Mouse (Mus musculus): ENCODE measurements around the gene Hspa1l. TPM values are rescaled to one million over a fixed set of nuclear protein-coding genes. Genes with fewer than 3 reads are reported as not detected.
A peak's percentile ranks its signal among the peaks of the same experiment; 100 is the strongest.

Gene Hspa1l
- polyA plus RNA-seq, 1 experiment from 2014 or later: 2.0 TPM

DNA sequence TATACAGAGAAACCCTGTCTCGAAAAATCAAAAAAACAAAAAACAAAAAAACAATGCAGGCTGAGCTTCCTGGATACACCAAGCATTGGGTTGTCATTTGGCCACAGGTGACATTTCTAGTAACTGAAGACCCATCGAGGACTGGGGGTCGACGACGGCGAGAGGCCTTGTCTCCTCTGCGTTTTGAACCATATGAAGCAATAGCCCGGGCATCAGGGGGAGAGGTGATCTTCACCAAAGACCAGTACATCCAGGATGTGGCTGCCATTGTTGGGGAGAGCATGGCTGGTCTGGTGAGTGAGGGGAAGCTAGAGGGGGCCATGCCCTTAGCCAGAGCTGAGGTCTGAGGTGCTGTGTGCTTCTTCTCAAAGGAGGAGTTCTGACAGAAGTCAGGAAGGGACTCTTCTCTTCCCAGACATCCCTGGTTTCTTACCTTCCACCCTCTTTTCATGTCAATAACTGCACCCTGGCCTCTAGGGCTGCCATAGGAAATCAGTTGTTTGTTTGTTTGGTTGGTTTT lies 50.1 kb downstream of the Hspa1l start:
- Histone ChIP-seq H3K36me3 (ENCODE audit: control insufficient read depth, insufficient read depth, low read length) (no peaks in the 10 kb centered on the region), H3K27me3 (ENCODE audit: control insufficient read depth, insufficient read depth, low read depth, low read length) (no peaks in the 10 kb centered on the region), H3K9me3 (replicated peaks; ENCODE audit: control insufficient read depth, low read length, poor library complexity, severe bottlenecking) (no peaks in the 10 kb centered on the region), H3K27ac (ENCODE audit: low read length) (no peak overlapping the region), H3K9ac (ENCODE audit: low read depth, low read length) (no peak overlapping the region), H3K4me2 (ENCODE audit: low read length) (no peak overlapping the region), H3K4me3 (ENCODE audit: low read depth, low read length) (no peak overlapping the region), H3K4me1 (ENCODE audit: control insufficient read depth, insufficient read depth, low read length) (no peaks in the 10 kb centered on the region; the same call in 1 of the 2 replicates)
- WGBS: 96% methylated on average over 8 of the region's 8 CpGs
- no peak for ATAC-seq

DNA sequence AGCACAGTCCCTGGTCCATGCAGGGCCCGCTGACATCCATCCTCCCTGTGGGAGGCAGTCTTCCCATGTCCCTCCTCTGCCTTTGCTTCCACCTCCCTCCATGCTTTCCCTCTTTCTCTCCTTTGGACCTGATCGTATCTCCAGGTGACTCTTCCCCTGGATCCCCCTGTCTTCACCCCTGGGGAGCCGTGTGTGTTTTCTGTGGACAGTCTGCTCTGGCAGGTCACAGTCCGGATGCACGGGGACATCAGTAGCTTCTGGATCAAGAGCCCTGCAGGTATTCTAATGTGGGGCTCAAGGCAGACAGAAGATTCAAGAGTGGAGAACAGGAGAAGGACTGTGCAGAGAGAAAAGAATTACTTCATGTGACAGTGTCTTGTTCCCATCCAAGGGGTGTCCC lies 50.7 kb downstream of the Hspa1l start:
- 82% methylated on average over 5 of the region's 5 CpGs for WGBS
- ATAC-seq: no peak
- Histone ChIP-seq H3K36me3 (ENCODE audit: control insufficient read depth, insufficient read depth, low read length) (no peaks in the 10 kb centered on the region), H3K4me3 (ENCODE audit: low read depth, low read length) (no peak overlapping the region), H3K4me1 (ENCODE audit: control insufficient read depth, insufficient read depth, low read length) (no peaks in the 10 kb centered on the region; the same call in 1 of the 2 replicates), H3K27me3 (ENCODE audit: control insufficient read depth, insufficient read depth, low read depth, low read length) (no peaks in the 10 kb centered on the region), H3K27ac (ENCODE audit: low read length) (no peak overlapping the region), H3K9me3 (replicated peaks; ENCODE audit: control insufficient read depth, low read length, poor library complexity, severe bottlenecking) (no peaks in the 10 kb centered on the region), H3K9ac (ENCODE audit: low read depth, low read length) (no peak overlapping the region), H3K4me2 (ENCODE audit: low read length) (no peak overlapping the region)

DNA sequence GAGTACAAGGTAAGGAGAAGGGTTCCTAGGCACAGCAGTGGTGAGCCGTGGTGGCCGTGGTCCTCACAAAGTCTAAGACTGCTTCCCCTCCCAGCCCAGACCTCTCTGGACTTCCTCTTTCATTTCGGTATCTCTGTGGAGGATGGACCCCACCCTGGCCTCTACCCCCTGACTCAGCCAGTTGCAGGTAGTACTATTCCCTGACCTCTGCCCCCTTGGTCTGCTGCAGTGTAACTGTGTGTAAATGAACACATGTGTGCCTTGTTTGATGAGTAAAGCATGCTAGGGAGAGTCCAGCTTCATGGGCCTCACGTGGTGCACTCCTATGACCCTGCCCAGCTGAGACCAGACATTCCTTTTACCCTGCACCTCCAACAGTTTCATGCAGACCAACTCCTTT lies 51.3 kb downstream of the Hspa1l start:
- Histone ChIP-seq H3K9ac (ENCODE audit: low read depth, low read length) (no peak overlapping the region), H3K36me3 (ENCODE audit: control insufficient read depth, insufficient read depth, low read length) (no peaks in the 10 kb centered on the region), H3K27me3 (ENCODE audit: control insufficient read depth, insufficient read depth, low read depth, low read length) (no peaks in the 10 kb centered on the region), H3K9me3 (replicated peaks; ENCODE audit: control insufficient read depth, low read length, poor library complexity, severe bottlenecking) (no peaks in the 10 kb centered on the region), H3K4me2 (ENCODE audit: low read length) (no peak overlapping the region), H3K4me3 (ENCODE audit: low read depth, low read length) (no peak overlapping the region), H3K27ac (ENCODE audit: low read length) (no peak overlapping the region), H3K4me1 (ENCODE audit: control insufficient read depth, insufficient read depth, low read length) (no peaks in the 10 kb centered on the region; the same call in 1 of the 2 replicates)
- 84% methylated on average over 4 of the region's 4 CpGs for WGBS
- no peak for ATAC-seq

DNA sequence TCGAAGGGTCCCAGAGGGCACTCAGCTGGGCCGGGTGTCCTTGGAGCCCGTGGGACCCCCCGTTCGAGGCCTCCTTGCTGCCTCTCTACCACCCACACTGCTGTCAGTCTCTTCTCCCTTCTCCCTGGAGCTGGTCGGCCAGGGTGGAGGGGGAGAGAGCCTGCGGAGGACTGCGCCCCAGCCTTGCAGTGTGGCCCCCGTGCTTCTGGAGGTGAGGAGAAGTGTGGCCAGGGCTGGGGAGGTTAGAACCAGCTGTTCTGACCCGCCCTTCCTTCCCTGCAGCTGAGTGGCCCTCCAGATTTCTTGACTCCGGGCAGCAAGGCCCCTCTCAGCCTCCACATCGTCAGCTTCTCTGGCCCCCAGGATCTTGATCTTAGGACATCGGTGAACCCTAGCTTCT lies 51.8 kb downstream of the Hspa1l start:
- WGBS: 84% methylated on average over 12 of the region's 13 CpGs
- Histone ChIP-seq H3K36me3 (ENCODE audit: control insufficient read depth, insufficient read depth, low read length) (no peaks in the 10 kb centered on the region), H3K4me3 (ENCODE audit: low read depth, low read length) (no peak overlapping the region), H3K4me2 (ENCODE audit: low read length) (no peak overlapping the region), H3K9me3 (replicated peaks; ENCODE audit: control insufficient read depth, low read length, poor library complexity, severe bottlenecking) (no peaks in the 10 kb centered on the region), H3K27ac (ENCODE audit: low read length) (no peak overlapping the region), H3K9ac (ENCODE audit: low read depth, low read length) (no peak overlapping the region), H3K27me3 (ENCODE audit: control insufficient read depth, insufficient read depth, low read depth, low read length) (no peaks in the 10 kb centered on the region), H3K4me1 (ENCODE audit: control insufficient read depth, insufficient read depth, low read length) (no peaks in the 10 kb centered on the region; the same call in 1 of the 2 replicates)
- no peak for ATAC-seq

DNA sequence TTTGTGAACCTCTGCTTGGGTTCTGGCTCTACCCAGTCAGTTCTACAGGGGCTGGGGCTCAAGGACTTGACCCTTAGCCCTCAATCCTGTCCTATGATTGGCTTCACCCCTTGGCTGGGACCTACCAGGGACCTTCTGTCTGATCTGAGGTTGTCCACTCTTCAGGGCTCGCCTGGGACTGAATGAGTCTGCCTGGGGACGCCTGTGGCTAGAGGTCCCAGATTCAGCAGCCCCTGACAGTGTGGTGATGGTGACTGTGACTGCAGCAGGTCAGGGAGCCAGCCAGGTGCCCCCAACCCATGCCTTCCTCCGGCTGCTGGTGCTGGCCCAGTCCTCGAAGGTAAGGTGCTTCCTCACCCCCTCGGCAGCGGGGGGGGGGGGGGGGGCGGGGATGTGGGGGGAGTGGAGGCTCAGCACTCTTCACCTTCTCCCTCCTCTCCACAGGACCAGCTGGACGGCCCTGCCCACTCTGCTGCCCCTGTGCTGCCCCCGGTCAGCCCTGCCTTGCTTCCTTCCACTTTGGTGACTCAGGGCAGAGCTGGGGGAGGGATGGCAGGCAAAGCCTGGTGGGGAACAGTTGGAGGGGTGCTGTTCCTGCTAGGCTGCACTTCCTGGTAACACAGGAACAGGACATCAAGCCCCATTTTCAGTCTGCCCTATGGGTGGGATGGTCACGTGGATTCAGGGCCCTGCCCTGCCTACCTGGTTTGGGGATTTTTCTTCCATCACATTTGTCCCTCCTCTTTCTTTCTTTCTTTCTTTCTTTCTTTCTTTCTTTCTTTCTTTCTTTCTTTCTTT lies 52.4 kb downstream of the Hspa1l start:
- H3K4me3 ChIP-seq (ENCODE audit: low read depth, low read length): no peak overlapping the region
- no peak overlapping the region for H3K4me2 ChIP-seq (ENCODE audit: low read length)
- H3K9me3 ChIP-seq (replicated peaks; ENCODE audit: control insufficient read depth, low read length, poor library complexity, severe bottlenecking): no peaks in the 10 kb centered on the region
- no peaks in the 10 kb centered on the region for H3K27me3 ChIP-seq (ENCODE audit: control insufficient read depth, insufficient read depth, low read depth, low read length)
- H3K36me3 ChIP-seq (ENCODE audit: control insufficient read depth, insufficient read depth, low read length): no peaks in the 10 kb centered on the region
- no peaks in the 10 kb centered on the region; the same call in 1 of the 2 replicates for H3K4me1 ChIP-seq (ENCODE audit: control insufficient read depth, insufficient read depth, low read length)
- ATAC-seq: no peak
- H3K27ac ChIP-seq (ENCODE audit: low read length): no peak overlapping the region
- H3K9ac ChIP-seq (ENCODE audit: low read depth, low read length): no peak overlapping the region
- 65% methylated on average over 8 of the region's 10 CpGs for WGBS

DNA sequence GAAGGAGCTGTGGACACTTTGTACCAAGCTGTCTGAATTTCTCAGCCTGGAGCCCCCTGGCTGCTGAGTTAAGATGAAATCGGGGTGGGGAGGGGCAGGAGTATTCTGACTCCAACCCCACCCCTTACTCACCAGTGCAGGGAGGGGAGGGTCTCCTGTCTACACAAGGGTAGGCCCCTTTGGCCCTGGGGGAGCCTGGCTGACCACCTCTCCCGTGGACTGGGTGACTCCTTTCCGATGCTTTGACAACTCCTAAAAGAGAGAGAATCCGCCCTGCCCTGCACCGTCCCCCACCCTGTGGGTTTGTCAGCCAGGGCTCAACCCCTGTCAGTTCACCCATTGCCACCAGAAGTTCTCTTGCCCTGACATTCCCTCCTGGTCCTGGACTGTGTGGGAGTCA lies 53.7 kb downstream of the Hspa1l start:
- no peak for ATAC-seq
- WGBS: 92% methylated on average over 5 of the region's 5 CpGs
- H3K27ac ChIP-seq (ENCODE audit: low read length): no peak overlapping the region

DNA sequence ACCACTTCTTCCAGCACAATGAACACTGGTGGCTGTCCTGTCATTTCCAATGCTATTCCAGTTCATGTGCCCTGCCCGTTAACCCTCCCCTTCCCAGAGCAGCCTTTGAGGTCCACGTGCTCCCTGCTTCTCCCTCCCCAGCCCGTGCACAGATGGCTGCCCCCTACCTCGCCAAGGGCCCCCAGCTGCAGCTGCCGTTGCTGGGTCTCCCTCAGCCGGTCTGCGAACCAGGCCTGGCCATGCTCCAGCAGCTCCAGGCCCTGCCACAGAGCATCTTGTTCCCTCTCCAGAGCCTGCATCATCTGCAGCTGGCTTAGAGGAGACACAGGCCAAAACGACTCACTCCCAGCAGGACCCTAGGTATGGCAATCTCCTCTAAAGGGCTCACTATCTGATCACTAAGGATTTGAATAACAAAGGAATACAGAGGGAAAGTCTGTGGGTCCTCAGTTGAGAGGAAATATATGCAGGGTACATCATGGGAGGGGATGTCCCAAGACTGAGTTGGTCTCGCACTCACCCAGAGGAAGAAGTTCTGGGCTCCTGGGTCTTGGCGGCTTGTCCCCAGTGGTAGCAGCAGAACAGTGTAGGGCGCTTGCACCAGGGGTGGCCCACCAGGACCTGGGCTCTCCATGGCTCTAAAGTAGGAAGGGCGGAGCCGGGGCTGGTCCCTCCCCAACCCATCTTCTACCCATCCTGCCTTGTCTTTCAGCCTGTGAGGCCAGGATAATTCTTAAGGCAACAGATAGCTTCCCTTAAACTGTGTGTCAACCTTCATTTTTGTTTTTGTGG lies 55.0 kb downstream of the Hspa1l start, which contains the start of gene Sapcd1:
Gene Sapcd1 (minus strand): TSS at position 740 of the 792 bp plus-strand sequence.
- Histone ChIP-seq H3K9me3 (replicated peaks; ENCODE audit: control insufficient read depth, low read length, poor library complexity, severe bottlenecking) (no peaks in the 10 kb centered on the region), H3K27me3 (ENCODE audit: control insufficient read depth, insufficient read depth, low read depth, low read length) (no peaks in the 10 kb centered on the region), H3K27ac (ENCODE audit: low read length) (no peak within 1 kb of the TSS), H3K36me3 (ENCODE audit: control insufficient read depth, insufficient read depth, low read length) (no peaks in the 10 kb centered on the region), H3K9ac (ENCODE audit: low read depth, low read length) (peak within 1 kb of the TSS; percentile 10; the same call in 1 of the 2 replicates), H3K4me3 (ENCODE audit: low read depth, low read length) (no peak within 1 kb of the TSS), H3K4me2 (ENCODE audit: low read length) (no peak within 1 kb of the TSS), H3K4me1 (ENCODE audit: control insufficient read depth, insufficient read depth, low read length) (no peaks in the 10 kb centered on the region; the same call in 1 of the 2 replicates)
- peak; percentile 46 for ATAC-seq
- WGBS: 21% methylated on average over 13 of the region's 13 CpGs

More for the DNA sequence above, 53.7 kb downstream of the Hspa1l start:
- Histone ChIP-seq H3K27me3 (ENCODE audit: control insufficient read depth, insufficient read depth, low read depth, low read length) (no peaks in the 10 kb centered on the region), H3K9me3 (replicated peaks; ENCODE audit: control insufficient read depth, low read length, poor library complexity, severe bottlenecking) (no peaks in the 10 kb centered on the region), H3K9ac (ENCODE audit: low read depth, low read length) (no peak overlapping the region), H3K36me3 (ENCODE audit: control insufficient read depth, insufficient read depth, low read length) (no peaks in the 10 kb centered on the region), H3K4me2 (ENCODE audit: low read length) (no peak overlapping the region), H3K4me1 (ENCODE audit: control insufficient read depth, insufficient read depth, low read length) (no peaks in the 10 kb centered on the region; the same call in 1 of the 2 replicates), H3K4me3 (ENCODE audit: low read depth, low read length) (no peak overlapping the region)

DNA sequence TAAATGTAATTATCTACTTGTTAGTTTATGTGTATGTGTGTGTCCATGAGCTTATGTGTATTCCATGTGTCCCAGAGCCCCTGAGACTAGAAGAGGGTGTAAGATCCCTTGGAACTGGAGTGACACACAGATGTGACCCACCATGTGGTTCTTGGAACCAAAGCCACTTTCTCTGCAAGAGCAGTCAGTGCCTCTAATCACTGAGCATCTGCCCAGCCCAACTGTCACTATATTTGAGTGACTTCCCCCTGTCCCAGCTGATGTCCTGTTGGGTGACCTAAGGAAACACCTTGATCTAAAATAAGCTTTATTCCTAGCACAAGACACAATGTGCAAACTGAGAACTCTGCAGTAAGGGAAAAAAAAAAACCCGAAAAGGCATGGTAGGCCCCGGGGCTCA lies 55.8 kb downstream of the Hspa1l start:
- H3K4me1 ChIP-seq (ENCODE audit: control insufficient read depth, insufficient read depth, low read length): no peaks in the 10 kb centered on the region; the same call in 1 of the 2 replicates
- no peaks in the 10 kb centered on the region for H3K36me3 ChIP-seq (ENCODE audit: control insufficient read depth, insufficient read depth, low read length)
- WGBS: 86% methylated on average over 2 of the region's 2 CpGs
- no peaks in the 10 kb centered on the region for H3K27me3 ChIP-seq (ENCODE audit: control insufficient read depth, insufficient read depth, low read depth, low read length)
- H3K9me3 ChIP-seq (replicated peaks; ENCODE audit: control insufficient read depth, low read length, poor library complexity, severe bottlenecking): no peaks in the 10 kb centered on the region
- no peak overlapping the region for H3K27ac ChIP-seq (ENCODE audit: low read length)
- H3K4me3 ChIP-seq (ENCODE audit: low read depth, low read length): no peak overlapping the region
- no peak for ATAC-seq
- no peak overlapping the region for H3K9ac ChIP-seq (ENCODE audit: low read depth, low read length)
- no peak overlapping the region for H3K4me2 ChIP-seq (ENCODE audit: low read length)
